Mouse (Mus musculus) limb, embryonic 13.5 days (tissue): ENCODE data around the gene Ufm1. TPM values are rescaled to one million over a fixed set of nuclear protein-coding genes. Genes with fewer than 3 reads are reported as not detected.
A peak's percentile ranks its signal among the peaks of the same experiment; 100 is the strongest.

Experiments used
- ATAC-seq: fragments of 200-750 bp; cut with Nextera tagmentation; 2 replicates; pipeline ENCODE4 v1.8.0; 2017; ENCODE audit warnings: low read depth, moderate number of reproducible peaks, moderate TSS enrichment; ENCODE audit not compliant: low FRiP score
- H3K27ac ChIP-seq: fragments of 300-500 bp; sonication (generic); 2 replicates; pipeline ENCODE4 v1.5.1; 2015; ENCODE audit warnings: inconsistent platforms, mild to moderate bottlenecking, moderate library complexity
- H3K27me3 ChIP-seq: fragments of 300-500 bp; sonication (generic); 2 replicates; pipeline ENCODE4 v1.6.1; 2015; ENCODE audit warnings: mild to moderate bottlenecking, inconsistent platforms
- H3K36me3 ChIP-seq: fragments of 300-500 bp; sonication (generic); 2 replicates; pipeline ENCODE4 v1.6.1; 2015; ENCODE audit warnings: inconsistent platforms, mild to moderate bottlenecking, moderate library complexity
- H3K4me1 ChIP-seq: fragments of 300-500 bp; sonication (generic); 2 replicates; pipeline ENCODE4 v1.6.1; 2015; ENCODE audit warnings: inconsistent platforms
- H3K4me2 ChIP-seq: fragments of 300-500 bp; sonication (generic); replicated peaks from 2 replicates; pipeline ENCODE4 v1.6.1; 2015; ENCODE audit warnings: inconsistent platforms, mild to moderate bottlenecking, moderate library complexity
- H3K4me3 ChIP-seq: fragments of 300-500 bp; sonication (generic); 2 replicates; pipeline ENCODE4 v1.5.1; 2015; ENCODE audit warnings: moderate library complexity, mild to moderate bottlenecking, inconsistent platforms
- H3K9ac ChIP-seq: fragments of 300-500 bp; sonication (generic); 2 replicates; pipeline ENCODE4 v1.6.1; 2015; ENCODE audit warnings: mild to moderate bottlenecking, inconsistent platforms
- H3K9me3 ChIP-seq: fragments of 300-500 bp; sonication (generic); 2 replicates; pipeline ENCODE4 v1.6.1; 2016; ENCODE audit warnings: inconsistent platforms
- WGBS: fragments of 180-500 bp; shearing (Covaris S2); methylation state at CpG from one replicate; pipeline ENCODE4 v1.1.7; 2015; 5-methylcytosine and 5-hydroxymethylcytosine counted together
- polyA plus RNA-seq: library from polyadenylated mRNA; unstranded; fragments of >200 nt; fragmentation: Nextera tagmentation; extraction: Ambion mirVana; gene quantifications from 2 replicates; pipeline ENCODE4 v1.2.1, GENCODE M21; 2015

Gene Ufm1
- polyA plus RNA-seq = 114 TPM in 2 replicates

GRCm38 (mm10) chr3:53863383-53864220 is at the start of gene Ufm1:
TSS of gene Ufm1 (minus strand) at chr3:53863830.
- under 1% methylated on average over 58 of the region's 58 CpGs for WGBS
- H3K27ac ChIP-seq = no peak within 1 kb of the TSS
- no peaks in the 10 kb centered on the region for H3K9me3 ChIP-seq
- H3K27me3 ChIP-seq = no peaks in the 10 kb centered on the region
- H3K4me1 ChIP-seq = peaks cover 10% of the 10 kb centered on the region
- peak within 1 kb of the TSS; percentile 93 for H3K4me3 ChIP-seq
- peak within 1 kb of the TSS; percentile 92 for H3K4me2 ChIP-seq
- ATAC-seq = peak; percentile 99
- H3K9ac ChIP-seq = peak within 1 kb of the TSS; percentile 85
- peaks cover 28% of the 10 kb centered on the region for H3K36me3 ChIP-seq

- peaks cover 12% of the 10 kb centered on the region; the same call in 1 of the 2 replicates for H3K9me3 ChIP-seq
- H3K36me3 ChIP-seq = no peaks in the 10 kb centered on the region
- H3K27ac ChIP-seq = no peak overlapping the region
- H3K9ac ChIP-seq = no peak overlapping the region
- H3K4me3 ChIP-seq = no peak overlapping the region
- H3K27me3 ChIP-seq = no peaks in the 10 kb centered on the region
- ATAC-seq = no peak
- no peak overlapping the region for H3K4me2 ChIP-seq
- no peaks in the 10 kb centered on the region; the same call in 1 of the 2 replicates for H3K4me1 ChIP-seq
- 70% methylated on average over 12 of the region's 12 CpGs for WGBS
Observed at GRCm38 (mm10) chr3:53890619-53891540, 27.2 kb upstream of the Ufm1 start.

GRCm38 (mm10) chr3:53871596-53871995 is 8.0 kb upstream of the Ufm1 start:
- Histone ChIP-seq H3K4me1 (peaks cover 12% of the 10 kb centered on the region; the same call in 1 of the 2 replicates), H3K27me3 (no peaks in the 10 kb centered on the region), H3K9me3 (no peaks in the 10 kb centered on the region), H3K4me2 (no peak overlapping the region), H3K4me3 (no peak overlapping the region), H3K9ac (no peak overlapping the region), H3K27ac (no peak overlapping the region), H3K36me3 (no peaks in the 10 kb centered on the region)
- 92% methylated on average over 1 of the region's 1 CpGs for WGBS
- ATAC-seq = no peak

GRCm38 (mm10) chr3:53870482-53870881 is 6.9 kb upstream of the Ufm1 start:
- Histone ChIP-seq H3K4me3 (no peak overlapping the region), H3K36me3 (no peaks in the 10 kb centered on the region), H3K27ac (no peak overlapping the region), H3K4me2 (no peak overlapping the region), H3K4me1 (peaks cover 12% of the 10 kb centered on the region; the same call in 1 of the 2 replicates), H3K9ac (no peak overlapping the region), H3K9me3 (no peaks in the 10 kb centered on the region), H3K27me3 (no peaks in the 10 kb centered on the region)
- no peak for ATAC-seq
- 73% methylated on average over 6 of the region's 6 CpGs for WGBS

GRCm38 (mm10) chr3:53869263-53869662 is 5.6 kb upstream of the Ufm1 start:
- no peak overlapping the region for H3K4me2 ChIP-seq
- no peak overlapping the region for H3K27ac ChIP-seq
- 7% methylated on average over 1 of the region's 1 CpGs for WGBS
- H3K4me1 ChIP-seq = peaks cover 12% of the 10 kb centered on the region; the same call in 1 of the 2 replicates
- H3K36me3 ChIP-seq = no peaks in the 10 kb centered on the region
- H3K27me3 ChIP-seq = no peaks in the 10 kb centered on the region
- no peak overlapping the region for H3K4me3 ChIP-seq
- H3K9ac ChIP-seq = no peak overlapping the region
- no peak for ATAC-seq
- H3K9me3 ChIP-seq = no peaks in the 10 kb centered on the region

GRCm38 (mm10) chr3:53868212-53868611 is 4.6 kb upstream of the Ufm1 start:
- WGBS = 89% methylated on average over 4 of the region's 4 CpGs
- H3K36me3 ChIP-seq = no peaks in the 10 kb centered on the region
- no peak overlapping the region for H3K9ac ChIP-seq
- ATAC-seq = no peak
- no peaks in the 10 kb centered on the region for H3K27me3 ChIP-seq
- H3K4me3 ChIP-seq = no peak overlapping the region
- peaks cover 12% of the 10 kb centered on the region; the same call in 1 of the 2 replicates for H3K4me1 ChIP-seq
- no peak overlapping the region for H3K4me2 ChIP-seq
- H3K9me3 ChIP-seq = no peaks in the 10 kb centered on the region
- H3K27ac ChIP-seq = no peak overlapping the region

- Histone ChIP-seq H3K36me3 (peaks cover 32% of the 10 kb centered on the region), H3K4me2 (no peak overlapping the region), H3K9me3 (no peaks in the 10 kb centered on the region), H3K9ac (no peak overlapping the region), H3K27me3 (no peaks in the 10 kb centered on the region), H3K27ac (no peak overlapping the region), H3K4me3 (no peak overlapping the region), H3K4me1 (no peaks in the 10 kb centered on the region)
- no peak for ATAC-seq
- WGBS = 92% methylated on average over 3 of the region's 3 CpGs
Observed at GRCm38 (mm10) chr3:53854831-53855230, 8.8 kb downstream of the Ufm1 start.

GRCm38 (mm10) chr3:53854261-53854660 is 9.4 kb downstream of the Ufm1 start:
- H3K4me1 ChIP-seq = no peaks in the 10 kb centered on the region
- no peak overlapping the region for H3K4me3 ChIP-seq
- 79% methylated on average over 4 of the region's 4 CpGs for WGBS
- no peaks in the 10 kb centered on the region for H3K27me3 ChIP-seq
- H3K36me3 ChIP-seq = peaks cover 26% of the 10 kb centered on the region
- ATAC-seq = no peak
- H3K9ac ChIP-seq = no peak overlapping the region
- H3K4me2 ChIP-seq = no peak overlapping the region
- H3K9me3 ChIP-seq = no peaks in the 10 kb centered on the region
- no peak overlapping the region for H3K27ac ChIP-seq

GRCm38 (mm10) chr3:53848262-53848661 is 15.4 kb downstream of the Ufm1 start:
- no peak overlapping the region for H3K9ac ChIP-seq
- H3K27me3 ChIP-seq = no peaks in the 10 kb centered on the region; the same call in 1 of the 2 replicates
- no peak for ATAC-seq
- no peaks in the 10 kb centered on the region for H3K36me3 ChIP-seq
- 76% methylated on average over 11 of the region's 11 CpGs for WGBS
- H3K4me2 ChIP-seq = no peak overlapping the region
- H3K9me3 ChIP-seq = no peaks in the 10 kb centered on the region
- peaks cover 4% of the 10 kb centered on the region; the same call in 1 of the 2 replicates for H3K4me1 ChIP-seq
- no peak overlapping the region for H3K27ac ChIP-seq
- H3K4me3 ChIP-seq = no peak overlapping the region

GRCm38 (mm10) chr3:53847726-53848125 is 15.9 kb downstream of the Ufm1 start:
- H3K27ac ChIP-seq = no peak overlapping the region
- peaks cover 4% of the 10 kb centered on the region; the same call in 1 of the 2 replicates for H3K4me1 ChIP-seq
- no peaks in the 10 kb centered on the region for H3K36me3 ChIP-seq
- no peak overlapping the region for H3K9ac ChIP-seq
- WGBS = 18% methylated on average over 4 of the region's 4 CpGs
- no peaks in the 10 kb centered on the region for H3K9me3 ChIP-seq
- H3K4me2 ChIP-seq = no peak overlapping the region
- H3K27me3 ChIP-seq = no peaks in the 10 kb centered on the region; the same call in 1 of the 2 replicates
- H3K4me3 ChIP-seq = no peak overlapping the region
- no peak for ATAC-seq

GRCm38 (mm10) chr3:53846206-53846928 is 17.3 kb downstream of the Ufm1 start:
- H3K4me3 ChIP-seq = no peak overlapping the region
- peaks cover 4% of the 10 kb centered on the region; the same call in 1 of the 2 replicates for H3K4me1 ChIP-seq
- no peaks in the 10 kb centered on the region; the same call in 1 of the 2 replicates for H3K27me3 ChIP-seq
- no peak for ATAC-seq
- 78% methylated on average over 7 of the region's 7 CpGs for WGBS
- H3K27ac ChIP-seq = no peak overlapping the region
- no peak overlapping the region for H3K4me2 ChIP-seq
- no peaks in the 10 kb centered on the region for H3K9me3 ChIP-seq
- H3K36me3 ChIP-seq = no peaks in the 10 kb centered on the region
- no peak overlapping the region for H3K9ac ChIP-seq
